Mouse (Mus musculus): ENCODE measurements at regions not wholly inside any gene's neighbourhood (a gene's known extent, or its start where the extent isn't known, plus 50 kb on each side); places are given as distances from the start of the nearest gene placed in this dataset.

GRCm38 (mm10) chr1:164652244-164652643 lies 144.2 kb upstream of the Dpt start:
- no peak for TF ChIP-seq CTCF (IDR thresholded peaks at IDR 0.05; ENCODE audit: control insufficient read depth, insufficient read depth, insufficient replicate concordance, low read depth, low read length)
- no peak for TF ChIP-seq POLR2A (IDR thresholded peaks at IDR 0.05; ENCODE audit: control insufficient read depth, low read depth, low read length)

All from testis, adult 2 months (tissue).